Mouse (Mus musculus): ENCODE measurements around the gene Fam217b.

DNA sequence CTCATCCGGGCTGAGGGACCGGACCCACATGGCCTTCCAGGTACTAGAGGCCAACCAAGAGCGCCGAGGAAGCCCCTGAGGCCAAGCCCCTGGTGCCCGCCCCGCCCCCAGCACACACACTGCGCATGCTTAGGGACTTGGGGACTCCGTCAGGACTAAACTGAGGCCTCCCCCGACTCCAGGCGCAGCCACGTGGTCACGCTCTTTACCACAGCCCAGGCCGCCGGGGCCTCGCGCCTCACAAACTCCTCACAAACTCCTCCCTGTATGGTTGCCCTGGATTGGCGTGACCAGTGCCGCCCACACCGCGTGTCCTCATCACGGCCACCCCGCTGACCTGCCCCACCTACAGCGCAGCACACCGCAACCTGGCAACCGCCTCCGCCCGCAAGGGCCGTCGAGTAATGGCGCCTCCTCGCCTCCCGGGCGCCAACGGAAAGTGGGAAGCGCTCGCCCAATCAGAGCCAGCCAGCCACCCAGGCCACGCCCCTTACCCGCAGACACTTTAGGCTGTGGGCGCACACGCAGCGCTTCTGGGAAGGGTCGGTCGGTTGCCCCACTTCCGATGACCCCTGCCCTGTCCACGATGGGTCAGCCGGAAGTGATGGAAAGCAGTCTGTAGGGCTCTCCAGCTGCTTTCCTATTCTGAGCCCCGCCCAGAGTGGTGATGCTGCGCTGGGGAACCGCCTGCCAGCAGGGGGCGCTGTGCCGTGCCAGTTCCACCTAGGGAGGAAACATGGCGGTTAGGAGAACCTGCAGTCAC is 7.1 kb upstream of the Fam217b start, which contains the start of gene Sycp2:
- no peak for TF ChIP-seq POLR2A (IDR thresholded peaks at IDR 0.05; ENCODE audit: low read depth, low read length)
- peak; percentile 43; the same call in 1 of the 2 replicates for TF ChIP-seq CTCF (IDR thresholded peaks at IDR 0.05; ENCODE audit: borderline replicate concordance, insufficient read depth, low read length)
